In genomic region chr8:126667721-126668656, GRCm38 (mm10) we compare ENCODE assay signal across 8 mouse cellular contexts.
A peak's percentile ranks its signal among the peaks of the same experiment; 100 is the strongest.
DNase-seq lines count a peak whose midpoint lies in the region; ATAC-seq and TF ChIP-seq lines count a peak whose summit lies in the region.

No protein-coding gene starts in this region.

- DNase-seq in Muller cell, postnatal 12 days (ENCODE audit: inconsistent ontology term): peak; percentile 88
- peak; percentile 72 to 79 for DNase-seq in cerebellum, adult 2 months
- peak; percentile 47 to 80 for DNase-seq in frontal cortex, postnatal 14 days (ENCODE audit: low spot score in 2 of 2)
- DNase-seq in hindbrain, embryonic 10.5 days (ENCODE audit: low spot score): no peak
- DNase-seq in layer of hippocampus, postnatal 10 days (ENCODE audit: low spot score in 2 of 2): peak; percentile 78 to 79
- DNase-seq in right cerebral cortex, postnatal 25 days: peak; percentile 64

- H3K4me3 ChIP-seq in cerebellum, adult 2 months (replicated peaks; ENCODE audit: insufficient read depth, low read depth, low read length): no peak overlapping the region
- H3K4me3 ChIP-seq in hindbrain, embryonic 10.5 days: no peak overlapping the region
- no peak overlapping the region for H3K4me3 ChIP-seq in lung, embryonic 16.5 days (ENCODE audit: low read length)

- peaks cover 29% of the 10 kb centered on the region for H3K4me1 ChIP-seq in cerebellum, adult 2 months (ENCODE audit: control insufficient read depth, insufficient read depth, low read length)
- H3K4me1 ChIP-seq in hindbrain, embryonic 10.5 days (replicated peaks): peaks cover 64% of the 10 kb centered on the region
- peaks cover 55% of the 10 kb centered on the region for H3K4me1 ChIP-seq in lung, embryonic 16.5 days (replicated peaks; ENCODE audit: control insufficient read depth, insufficient read depth, low read length)

- no peak for TF ChIP-seq POLR2A in cerebellum, adult 2 months (IDR thresholded peaks at IDR 0.05; ENCODE audit: borderline replicate concordance, insufficient read depth, low read length)

- peak overlapping the region; percentile 49 for H3K9ac ChIP-seq in lung, embryonic 16.5 days (ENCODE audit: low read length)

- H3K27me3 ChIP-seq in cerebellum, adult 2 months (ENCODE audit: control insufficient read depth, insufficient read depth, low read length): no peaks in the 10 kb centered on the region
- H3K27me3 ChIP-seq in hindbrain, embryonic 10.5 days (ENCODE audit: insufficient read depth, poor library complexity, severe bottlenecking): peaks cover 4% of the 10 kb centered on the region; the same call in 1 of the 2 replicates
- H3K27me3 ChIP-seq in lung, embryonic 16.5 days (ENCODE audit: control insufficient read depth, insufficient read depth, low read depth, low read length): no peaks in the 10 kb centered on the region

- ATAC-seq in lung, embryonic 16.5 days (ENCODE audit: low read depth): peak; percentile 44
- ATAC-seq in inflammation-experienced regulatory T-cells, adult 6 months: no peak

- TF ChIP-seq CTCF in cerebellum, adult 2 months (IDR thresholded peaks at IDR 0.05; ENCODE audit: borderline replicate concordance, insufficient read depth, low read depth, low read length): no peak

- WGBS in cerebellum, adult 2 months: 22% methylated on average over 16 of the region's 16 CpGs
- WGBS in hindbrain, embryonic 10.5 days: 72% methylated on average over 16 of the region's 16 CpGs
- 39% methylated on average over 16 of the region's 16 CpGs for WGBS in lung, embryonic 16.5 days

- no peaks in the 10 kb centered on the region for H3K36me3 ChIP-seq in hindbrain, embryonic 10.5 days
- H3K36me3 ChIP-seq in lung, embryonic 16.5 days (ENCODE audit: control insufficient read depth, insufficient read depth, low read length): no peaks in the 10 kb centered on the region

- H3K4me2 ChIP-seq in lung, embryonic 16.5 days (ENCODE audit: low read depth, low read length): no peak overlapping the region

- H3K27ac ChIP-seq in cerebellum, adult 2 months (ENCODE audit: insufficient read depth, low read length): peak overlapping the region; percentile 88; the same call in 1 of the 2 replicates
- H3K27ac ChIP-seq in hindbrain, embryonic 10.5 days: peak overlapping the region; percentile 89
- peak overlapping the region; percentile 100 for H3K27ac ChIP-seq in lung, embryonic 16.5 days (ENCODE audit: low read length)

- H3K9me3 ChIP-seq in hindbrain, embryonic 10.5 days: no peaks in the 10 kb centered on the region
- H3K9me3 ChIP-seq in lung, embryonic 16.5 days (ENCODE audit: control insufficient read depth, low read length): no peaks in the 10 kb centered on the region
